Mouse (Mus musculus) hindbrain, embryonic 15.5 days (tissue): Measurements from ENCODE around the gene Sars. TPM values are rescaled to one million over a fixed set of nuclear protein-coding genes. Genes with fewer than 3 reads are reported as not detected.

Source experiments
- ATAC-seq: fragments of 200-750 bp; cut with Nextera tagmentation; 2 replicates; pipeline ENCODE4 v1.8.0; 2017; ENCODE audit warnings: low read depth, moderate number of reproducible peaks, moderate TSS enrichment; ENCODE audit not compliant: low FRiP score
- H3K27ac ChIP-seq: fragments of 300-500 bp; sonication (generic); replicated peaks from 2 replicates; pipeline ENCODE4 v1.5.1; 2015; ENCODE audit warnings: mild to moderate bottlenecking, inconsistent platforms
- H3K27me3 ChIP-seq: fragments of 300-500 bp; sonication (generic); 2 replicates; pipeline ENCODE4 v1.6.1; 2015; ENCODE audit warnings: control low read depth, inconsistent platforms
- H3K36me3 ChIP-seq: fragments of 300-500 bp; sonication (generic); 2 replicates; pipeline ENCODE4 v1.6.1; 2015; ENCODE audit warnings: control low read depth, inconsistent platforms
- H3K4me1 ChIP-seq: fragments of 300-500 bp; sonication (generic); replicated peaks from 2 replicates; pipeline ENCODE4 v1.6.1; 2015; ENCODE audit warnings: control low read depth, inconsistent platforms
- H3K4me2 ChIP-seq: fragments of 300-500 bp; sonication (generic); 2 replicates; pipeline ENCODE4 v1.6.1; 2015; ENCODE audit warnings: moderate library complexity, mild to moderate bottlenecking, inconsistent platforms
- H3K4me3 ChIP-seq: fragments of 300-500 bp; sonication (generic); 2 replicates; pipeline ENCODE4 v1.5.1; 2015; ENCODE audit warnings: mild to moderate bottlenecking, inconsistent platforms
- H3K9ac ChIP-seq: fragments of 300-500 bp; sonication (generic); 2 replicates; pipeline ENCODE4 v1.6.1; 2015; ENCODE audit warnings: inconsistent platforms
- H3K9me3 ChIP-seq: fragments of 300-500 bp; sonication (generic); 2 replicates; pipeline ENCODE4 v1.6.1; 2016; ENCODE audit warnings: control low read depth, inconsistent platforms
- WGBS: fragments of 180-500 bp; shearing (Covaris S2); methylation state at CpG from one replicate; pipeline ENCODE4 v1.1.7; 2015; 5-methylcytosine and 5-hydroxymethylcytosine counted together
- polyA plus RNA-seq: library from polyadenylated mRNA; unstranded; fragments of >200 nt; fragmentation: Nextera tagmentation; extraction: Ambion mirVana; gene quantifications from 2 replicates; pipeline ENCODE4 v1.2.1, GENCODE M21; 2015

Sars gene
- polyA plus RNA-seq, 1 experiment from 2014 or later, result 219 TPM

DNA sequence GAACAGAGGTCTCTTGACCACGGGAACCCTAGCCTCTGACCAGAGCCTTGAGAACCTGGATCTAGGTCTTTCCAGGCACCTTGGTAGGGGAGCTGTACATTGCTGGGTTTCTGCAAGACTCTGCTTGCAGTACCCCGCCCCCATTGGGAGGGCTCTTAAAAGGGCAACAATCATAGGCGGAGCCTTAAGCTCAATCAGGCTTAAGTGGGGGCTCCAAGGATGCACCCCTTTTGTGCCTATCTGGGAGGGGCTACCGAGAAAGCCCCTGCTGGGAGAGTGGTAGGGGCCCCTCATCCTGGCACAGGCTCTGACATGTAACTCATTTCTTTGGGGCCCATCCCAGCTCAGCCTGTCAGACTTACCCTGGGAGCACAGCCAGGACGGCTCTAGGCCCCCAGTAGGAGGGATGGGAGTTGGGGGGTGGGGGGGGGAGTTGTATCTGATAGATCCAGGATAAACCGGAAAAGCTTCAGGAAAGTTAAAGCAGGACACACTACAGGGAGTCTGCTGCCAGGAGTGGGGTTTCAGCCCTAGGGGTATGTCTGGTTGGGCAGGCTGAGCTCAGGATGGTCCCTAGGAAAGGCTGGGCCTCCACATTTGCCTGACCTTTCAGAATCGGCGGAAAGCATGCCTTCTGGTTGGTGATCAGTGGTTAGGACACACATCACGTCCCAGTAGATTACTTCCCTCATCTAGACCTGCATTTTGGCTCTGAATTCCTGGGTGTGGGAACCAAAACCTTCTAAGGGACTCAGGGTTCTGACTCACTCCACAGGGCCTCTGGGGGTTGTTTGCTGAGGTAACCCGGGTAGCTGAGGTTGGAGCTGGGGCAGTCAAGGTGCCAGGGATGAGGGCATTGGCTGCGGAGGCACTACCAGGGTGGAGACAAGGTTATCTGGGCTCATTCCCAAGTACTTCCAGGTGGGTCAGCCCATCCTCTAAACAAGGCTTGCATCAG lies 20.9 kb downstream of the Sars start:
- peak; percentile 86 for ATAC-seq
- Histone ChIP-seq H3K4me1 (peaks cover 34% of the 10 kb centered on the region), H3K4me2 (peak overlapping the region; percentile 52), H3K27ac (peak overlapping the region; percentile 71), H3K9me3 (no peaks in the 10 kb centered on the region), H3K27me3 (no peaks in the 10 kb centered on the region), H3K9ac (peak overlapping the region; percentile 23; the same call in 1 of the 2 replicates), H3K36me3 (peaks cover 32% of the 10 kb centered on the region), H3K4me3 (peak overlapping the region; percentile 24)
- 16% methylated on average over 11 of the region's 11 CpGs for WGBS

DNA sequence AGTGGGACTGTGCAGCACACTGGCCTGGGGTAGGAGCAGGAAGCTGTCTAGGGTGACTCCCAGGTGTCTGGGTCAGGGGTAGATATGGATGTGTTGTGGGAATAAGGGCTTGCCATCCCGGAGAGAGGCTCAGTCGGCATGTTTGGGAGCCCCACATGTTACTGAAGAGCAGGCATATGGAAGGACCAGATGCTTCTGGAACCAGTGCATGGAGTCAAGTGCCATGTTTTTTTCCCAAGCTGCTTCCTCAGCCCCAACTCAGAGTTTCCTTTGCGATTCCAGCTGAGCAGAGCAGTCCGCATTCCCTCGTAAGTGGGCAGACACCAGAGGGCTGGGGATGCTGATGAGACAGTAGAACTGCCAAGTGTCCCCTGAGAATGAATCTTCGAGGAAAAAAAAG lies 22.0 kb downstream of the Sars start:
- Histone ChIP-seq H3K9me3 (no peaks in the 10 kb centered on the region), H3K4me2 (peak overlapping the region; percentile 52), H3K36me3 (peaks cover 21% of the 10 kb centered on the region), H3K27me3 (no peaks in the 10 kb centered on the region), H3K4me1 (peaks cover 34% of the 10 kb centered on the region), H3K27ac (peak overlapping the region; percentile 71; the same call in 1 of the 2 replicates), H3K4me3 (no peak overlapping the region), H3K9ac (0 out of 2 replicates have a peak overlapping the region, but pooled peaks have one; percentile 23)
- 26% methylated on average over 6 of the region's 6 CpGs for WGBS
- ATAC-seq, result peak; percentile 24; the same call in 1 of the 2 replicates

DNA sequence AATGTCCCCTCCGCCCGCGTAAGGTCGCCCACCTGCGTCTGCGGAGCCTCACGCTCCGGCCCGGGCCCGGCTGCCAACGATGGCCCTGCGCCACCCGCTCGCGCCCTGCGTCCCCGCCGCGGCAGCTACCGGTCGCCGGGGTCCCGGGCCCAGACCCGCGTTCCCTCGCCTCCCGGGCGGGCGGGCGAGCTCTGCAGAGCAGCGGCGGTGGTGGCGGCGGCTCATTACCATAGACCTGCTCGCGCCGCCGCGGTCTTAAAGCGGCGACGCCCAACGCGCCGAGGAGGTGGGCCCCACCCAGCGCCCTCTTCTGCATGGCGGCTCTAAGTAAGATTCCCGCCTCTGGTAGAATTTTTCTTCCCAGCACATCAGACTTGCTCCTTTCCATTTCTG lies 29.2 kb downstream of the Sars start:
- Histone ChIP-seq H3K27me3 (no peaks in the 10 kb centered on the region), H3K27ac (peak overlapping the region; percentile 95), H3K4me1 (peaks cover 47% of the 10 kb centered on the region), H3K9ac (peak overlapping the region; percentile 99), H3K4me2 (peak overlapping the region; percentile 82), H3K4me3 (peak overlapping the region; percentile 92), H3K9me3 (no peaks in the 10 kb centered on the region), H3K36me3 (peaks cover 20% of the 10 kb centered on the region)
- WGBS, result under 1% methylated on average over 48 of the region's 48 CpGs
- ATAC-seq, result peak; percentile 80

DNA sequence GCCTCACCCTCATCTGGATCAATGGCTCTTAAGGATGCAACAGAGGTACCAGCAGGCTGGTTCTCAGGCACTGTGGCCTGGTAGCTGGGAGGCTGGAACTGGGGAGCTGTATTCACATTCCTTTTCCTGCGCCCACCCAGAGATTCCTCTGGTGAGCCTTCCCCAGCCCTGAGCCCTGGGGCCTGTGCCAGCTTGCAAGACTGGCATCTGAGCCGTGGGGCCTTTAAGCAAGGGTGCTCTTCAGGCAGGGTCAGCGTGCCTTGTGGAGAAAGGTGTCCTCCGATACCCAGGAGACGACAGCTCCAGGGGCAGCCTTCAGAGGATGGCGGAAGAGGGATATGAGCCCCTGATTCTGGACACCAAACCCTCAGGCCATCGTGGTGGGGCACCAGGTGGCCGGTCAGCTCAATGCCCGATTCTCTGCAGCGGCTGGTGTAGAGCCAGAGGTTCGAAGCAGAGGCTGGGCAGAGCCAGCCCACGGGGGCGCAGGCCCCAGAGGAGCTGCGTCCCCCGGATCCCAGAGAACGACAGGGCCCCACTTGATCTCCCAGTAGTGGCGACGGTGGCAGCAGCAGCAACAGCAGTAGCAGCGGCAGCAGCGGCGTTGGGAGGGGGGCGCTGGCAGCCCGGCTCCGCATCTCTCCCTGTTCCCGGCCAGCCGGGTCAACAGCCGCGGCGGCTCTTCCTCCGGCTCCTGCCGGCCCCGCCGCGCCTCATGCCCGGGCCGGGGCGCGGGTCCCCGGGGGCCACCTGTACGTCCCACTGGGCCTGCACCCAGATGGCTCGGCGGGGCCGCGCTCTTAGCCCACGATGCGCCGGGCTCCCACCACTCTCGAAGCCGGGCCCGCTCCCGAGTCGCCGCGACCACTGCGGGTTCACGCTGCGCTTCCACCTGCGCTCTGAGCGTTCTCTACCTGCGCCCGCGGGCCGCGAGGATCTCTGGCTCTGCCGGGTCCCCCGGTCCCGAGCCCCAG lies 29.9 kb downstream of the Sars start, which contains the start of gene Celsr2:
Gene Celsr2 (minus strand): TSS at position 696 of the 974 bp plus-strand sequence.
- Histone ChIP-seq H3K9me3 (no peaks in the 10 kb centered on the region), H3K36me3 (peaks cover 20% of the 10 kb centered on the region), H3K27me3 (no peaks in the 10 kb centered on the region), H3K4me3 (peak within 1 kb of the TSS; percentile 92), H3K27ac (peak within 1 kb of the TSS; percentile 95), H3K9ac (peak within 1 kb of the TSS; percentile 99), H3K4me2 (peak within 1 kb of the TSS; percentile 82), H3K4me1 (peaks cover 54% of the 10 kb centered on the region)
- ATAC-seq, result peak; percentile 35
- WGBS, result 3% methylated on average over 51 of the region's 67 CpGs

DNA sequence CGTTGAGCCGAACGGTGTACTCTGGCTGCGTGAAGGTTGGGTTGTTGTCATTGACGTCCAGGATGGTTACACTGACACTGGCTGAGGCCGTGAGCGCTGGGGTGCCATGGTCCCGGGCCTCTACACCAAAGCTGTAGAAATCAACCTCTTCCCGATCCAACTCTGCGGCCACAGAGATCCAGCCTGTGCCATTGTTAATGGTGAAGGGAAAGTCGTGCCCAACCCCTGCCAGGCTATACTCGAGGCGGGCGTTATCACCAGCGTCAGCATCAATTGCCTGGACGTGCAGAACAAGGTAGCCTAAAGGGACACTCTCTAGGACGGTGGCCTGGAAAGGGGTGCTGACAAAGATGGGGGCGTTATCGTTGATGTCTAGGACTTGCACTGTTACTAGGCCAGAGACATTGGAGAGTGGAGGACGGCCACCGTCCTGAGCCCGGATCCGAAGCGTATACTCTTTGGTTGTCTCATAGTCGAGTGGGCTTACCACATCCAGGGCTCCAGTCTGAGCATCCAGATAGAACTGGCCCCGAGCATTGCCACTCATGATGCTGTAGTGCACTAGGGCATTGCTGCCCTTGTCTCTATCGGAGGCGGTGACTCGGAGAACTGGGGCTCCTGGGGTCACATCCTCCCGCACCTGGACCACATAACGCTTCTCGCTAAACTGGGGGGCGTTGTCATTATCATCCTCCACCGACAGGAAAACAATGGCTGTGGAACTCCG lies 31.2 kb downstream of the Sars start:
- H3K27me3 ChIP-seq, result no peaks in the 10 kb centered on the region
- H3K4me1 ChIP-seq, result peaks cover 67% of the 10 kb centered on the region
- peaks cover 20% of the 10 kb centered on the region for H3K36me3 ChIP-seq
- ATAC-seq, result no peak
- no peaks in the 10 kb centered on the region for H3K9me3 ChIP-seq
- H3K27ac ChIP-seq, result no peak overlapping the region
- H3K9ac ChIP-seq, result no peak overlapping the region
- 97% methylated on average over 35 of the region's 35 CpGs for WGBS
- H3K4me2 ChIP-seq, result peak overlapping the region; percentile 82
- H3K4me3 ChIP-seq, result peak overlapping the region; percentile 92; the same call in 1 of the 2 replicates

DNA sequence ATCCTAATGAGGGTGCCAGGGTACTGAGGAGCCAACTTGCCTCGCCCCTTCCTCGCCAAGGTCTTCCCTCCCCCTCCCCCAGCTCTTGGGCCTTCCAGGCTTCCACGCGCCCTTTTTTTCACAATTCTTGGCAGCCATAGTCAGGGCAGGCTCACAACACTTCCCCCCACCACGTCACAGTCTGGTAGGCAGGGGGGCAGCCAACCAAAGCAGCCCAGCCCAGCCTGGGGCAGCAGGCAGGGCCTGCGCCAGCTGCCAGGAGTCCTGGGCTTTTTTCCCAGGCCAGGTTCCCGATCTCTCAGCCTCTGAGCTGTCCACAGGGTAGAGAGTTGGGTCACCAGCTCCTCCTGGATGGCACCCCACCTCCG lies 33.3 kb downstream of the Sars start:
- H3K27ac ChIP-seq, result peak overlapping the region; percentile 91
- no peaks in the 10 kb centered on the region for H3K27me3 ChIP-seq
- no peaks in the 10 kb centered on the region for H3K9me3 ChIP-seq
- peaks cover 25% of the 10 kb centered on the region for H3K36me3 ChIP-seq
- peak overlapping the region; percentile 83 for H3K4me2 ChIP-seq
- peaks cover 81% of the 10 kb centered on the region for H3K4me1 ChIP-seq
- peak; percentile 57 for ATAC-seq
- peak overlapping the region; percentile 35 for H3K4me3 ChIP-seq
- peak overlapping the region; percentile 51 for H3K9ac ChIP-seq
- WGBS, result 8% methylated on average over 8 of the region's 8 CpGs

DNA sequence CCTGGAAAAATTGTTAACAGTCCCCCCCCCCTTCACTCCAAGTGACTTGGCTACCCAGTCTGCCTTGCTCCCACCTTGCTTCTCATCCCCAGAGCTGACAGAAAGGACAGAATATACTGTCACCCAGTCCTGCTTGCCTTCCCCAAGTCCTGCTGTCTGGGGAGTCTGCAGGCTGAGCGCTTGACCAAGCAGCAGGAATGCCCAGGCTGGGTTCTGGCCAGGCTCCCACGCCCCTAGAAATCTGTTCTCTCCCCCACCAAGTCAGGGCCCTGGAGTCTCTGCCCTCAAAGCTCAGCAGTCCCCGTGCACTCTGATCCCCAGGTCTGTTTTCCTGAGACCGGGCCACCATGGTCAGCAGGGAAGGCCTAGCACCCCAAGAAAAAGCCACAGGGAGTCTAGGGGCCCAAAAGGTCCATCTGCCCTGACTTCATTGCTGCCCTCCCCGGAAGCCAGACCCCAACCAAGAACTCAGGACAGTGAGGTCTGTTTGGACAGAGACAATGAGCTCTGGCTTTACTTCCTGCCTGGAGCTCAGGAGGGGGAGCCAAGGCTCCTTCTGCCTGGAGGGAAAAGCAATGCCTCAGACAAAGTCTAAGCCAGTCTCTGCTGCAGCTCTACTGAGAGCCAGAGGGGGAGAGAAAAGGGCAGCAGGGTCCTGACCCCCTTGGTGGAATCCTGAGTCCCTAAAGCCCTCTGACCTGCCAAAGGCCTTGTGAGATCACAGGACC lies 33.8 kb downstream of the Sars start:
- 9% methylated on average over 5 of the region's 5 CpGs for WGBS
- Histone ChIP-seq H3K9ac (peak overlapping the region; percentile 51), H3K4me1 (peaks cover 87% of the 10 kb centered on the region), H3K27ac (peak overlapping the region; percentile 91), H3K27me3 (no peaks in the 10 kb centered on the region), H3K4me3 (peak overlapping the region; percentile 35), H3K36me3 (peaks cover 30% of the 10 kb centered on the region), H3K4me2 (peak overlapping the region; percentile 83), H3K9me3 (no peaks in the 10 kb centered on the region)
- no peak for ATAC-seq

DNA sequence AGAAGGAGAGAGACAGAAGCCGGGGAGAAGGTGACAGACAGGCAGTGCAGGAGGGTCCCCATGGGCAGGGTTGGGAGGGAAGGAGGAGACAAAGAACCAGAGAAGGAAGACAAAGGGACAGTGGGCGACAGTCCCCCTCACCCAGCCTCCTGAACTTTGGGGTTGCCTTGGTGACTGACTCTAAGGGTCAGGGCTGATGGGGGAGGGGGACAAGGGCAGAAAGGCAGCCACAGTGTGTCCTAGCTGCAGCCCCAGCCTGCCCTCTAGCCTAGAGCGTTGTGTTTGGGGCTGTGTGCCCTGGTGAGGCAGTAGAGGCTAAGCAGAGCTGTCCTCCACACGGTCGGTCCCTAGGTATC lies 34.7 kb downstream of the Sars start:
- Histone ChIP-seq H3K4me1 (peaks cover 92% of the 10 kb centered on the region), H3K27ac (peak overlapping the region; percentile 91), H3K4me3 (peak overlapping the region; percentile 35), H3K9me3 (no peaks in the 10 kb centered on the region), H3K4me2 (peak overlapping the region; percentile 83), H3K27me3 (no peaks in the 10 kb centered on the region), H3K9ac (peak overlapping the region; percentile 51), H3K36me3 (peaks cover 32% of the 10 kb centered on the region)
- WGBS, result 0% methylated on average over 5 of the region's 5 CpGs
- peak; percentile 20 for ATAC-seq

DNA sequence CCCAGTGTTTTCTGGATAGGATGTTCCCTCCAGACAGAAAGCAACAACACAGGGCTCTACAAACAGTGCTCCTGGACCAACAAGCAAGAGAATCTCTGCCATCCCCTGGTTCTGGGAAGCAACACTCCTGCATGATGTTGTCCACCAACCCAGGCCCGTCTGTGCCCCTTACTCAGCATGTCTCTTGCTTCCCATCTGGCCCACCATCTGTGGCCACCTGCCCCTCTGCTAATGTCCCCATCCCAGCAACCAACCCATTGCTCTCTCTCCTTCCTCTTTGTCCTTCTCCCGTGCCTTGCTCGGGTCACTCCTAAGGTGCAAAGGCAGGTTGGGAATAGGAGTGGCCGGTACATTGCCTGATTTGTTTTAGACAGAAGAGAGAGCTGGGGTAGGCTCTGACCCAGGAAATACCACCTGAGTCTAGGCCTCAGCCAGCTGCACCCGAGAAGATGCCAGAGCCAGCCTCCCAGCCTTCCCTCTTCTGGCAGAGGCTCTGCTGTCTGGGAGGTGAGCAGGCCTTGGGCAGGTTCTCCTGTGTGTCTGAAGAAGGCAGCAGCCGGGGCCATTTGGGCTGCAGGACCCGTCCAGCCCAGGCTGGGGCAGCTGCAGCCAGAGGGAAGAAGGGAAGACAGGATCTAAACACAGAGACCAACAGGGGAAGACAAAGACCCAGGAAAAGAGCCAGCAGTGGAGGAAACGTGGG lies 35.2 kb downstream of the Sars start:
- Histone ChIP-seq H3K4me3 (peak overlapping the region; percentile 35), H3K4me2 (peak overlapping the region; percentile 83), H3K9ac (peak overlapping the region; percentile 51), H3K27ac (peak overlapping the region; percentile 91), H3K9me3 (no peaks in the 10 kb centered on the region), H3K4me1 (peaks cover 92% of the 10 kb centered on the region), H3K36me3 (peaks cover 34% of the 10 kb centered on the region), H3K27me3 (no peaks in the 10 kb centered on the region)
- ATAC-seq, result peak; percentile 8
- WGBS, result 10% methylated on average over 8 of the region's 8 CpGs

DNA sequence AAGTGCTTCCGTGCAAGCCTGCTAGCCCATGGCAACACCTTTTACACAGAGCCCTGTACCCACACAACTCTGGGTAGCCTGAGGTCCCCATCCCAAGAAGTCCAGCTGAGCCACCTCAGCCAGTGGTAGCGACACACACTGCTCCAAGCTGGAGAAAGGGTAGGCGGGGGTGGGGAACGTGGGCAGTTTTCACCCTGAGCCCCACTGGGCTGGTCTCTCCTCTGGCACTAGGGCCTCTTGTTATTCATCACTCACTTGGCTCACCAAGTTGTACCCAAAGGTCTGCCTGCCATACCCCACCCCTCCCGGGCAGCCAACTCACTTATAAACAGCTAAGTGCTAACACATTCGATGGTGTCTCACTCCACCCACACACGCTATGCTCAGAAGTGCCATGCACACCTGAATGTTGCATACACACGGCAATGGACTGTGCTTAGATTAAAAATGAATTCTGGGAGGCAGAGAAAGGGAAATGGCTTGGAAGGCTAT lies 36.4 kb downstream of the Sars start:
- no peak overlapping the region for H3K9ac ChIP-seq
- no peak overlapping the region for H3K27ac ChIP-seq
- H3K4me3 ChIP-seq, result no peak overlapping the region
- H3K27me3 ChIP-seq, result no peaks in the 10 kb centered on the region
- peaks cover 37% of the 10 kb centered on the region for H3K36me3 ChIP-seq
- WGBS, result 75% methylated on average over 8 of the region's 8 CpGs
- peaks cover 80% of the 10 kb centered on the region for H3K4me1 ChIP-seq
- no peaks in the 10 kb centered on the region for H3K9me3 ChIP-seq
- no peak overlapping the region for H3K4me2 ChIP-seq
- no peak for ATAC-seq
